Mouse (Mus musculus) erythroblast, embryonic 14.5 days (primary cell): ENCODE results near the gene Pla2g2c.

Source experiments
- GATA1 ChIP-seq: IDR thresholded peaks from 2 replicates; pipeline ENCODE4 v1.6.1; 2012; ENCODE audit warnings: low read length, inconsistent platforms, mixed read lengths
- TAL1 ChIP-seq: IDR thresholded peaks from 3 replicates; pipeline ENCODE4 v1.6.1; 2012; ENCODE audit warnings: low read length, inconsistent platforms, mixed read lengths

GRCm38 (mm10) chr4:138792599-138792998 is 68.0 kb downstream of the Pla2g2c start:
- no peak for TF ChIP-seq GATA1
- TF ChIP-seq TAL1 = no peak
